In genomic region chr11:106271794-106272643, GRCm38 (mm10) we compare ENCODE assay signal across 8 mouse cellular contexts. TPM values are rescaled to one million over a fixed set of nuclear protein-coding genes. Genes with fewer than 3 reads are reported as not detected.
DNase-seq lines count a peak whose midpoint lies in the region; ATAC-seq lines count a peak whose summit lies in the region.

No protein-coding gene starts in this region.

- peaks cover 52% of the 10 kb centered on the region for H3K79me2 ChIP-seq in macrophage (ENCODE audit: inconsistent target)

- H3K4me2 ChIP-seq in heart, embryonic 12.5 days = peak overlapping the region; percentile 87
- H3K4me2 ChIP-seq in stomach, embryonic 16.5 days (ENCODE audit: low read depth, low read length) = peak overlapping the region; percentile 78

- peak; percentile 38 for ATAC-seq in heart, embryonic 12.5 days (ENCODE audit: insufficient number of reproducible peaks, low FRiP score)
- ATAC-seq in stomach, embryonic 16.5 days (ENCODE audit: insufficient read depth, low FRiP score) = peak; percentile 2

- no peaks in the 10 kb centered on the region for H3K9me3 ChIP-seq in heart, embryonic 12.5 days (replicated peaks)
- no peaks in the 10 kb centered on the region for H3K9me3 ChIP-seq in stomach, embryonic 16.5 days (replicated peaks; ENCODE audit: control insufficient read depth, low read length)

- peaks cover 47% of the 10 kb centered on the region for H3K4me1 ChIP-seq in heart, embryonic 12.5 days (replicated peaks)
- H3K4me1 ChIP-seq in stomach, embryonic 16.5 days (ENCODE audit: control insufficient read depth, insufficient read depth, low read length) = peaks cover 65% of the 10 kb centered on the region

- peak overlapping the region; percentile 91 for H3K27ac ChIP-seq in heart, embryonic 12.5 days (ENCODE audit: poor library complexity, severe bottlenecking)
- peak overlapping the region; percentile 58 for H3K27ac ChIP-seq in macrophage
- H3K27ac ChIP-seq in stomach, embryonic 16.5 days (ENCODE audit: low read length) = peak overlapping the region; percentile 96

- intact Hi-C loops in left cerebral cortex, postnatal 14 days (cut with DNase I) = loop anchor here (10.0 kb wide), 1 partner anchor 343 kb away; the partner anchor contains the start of gene Tex2

- peaks cover 6% of the 10 kb centered on the region for H3K36me3 ChIP-seq in heart, embryonic 12.5 days
- peaks cover 9% of the 10 kb centered on the region; the same call in 1 of the 2 replicates for H3K36me3 ChIP-seq in macrophage (ENCODE audit: inconsistent target)
- no peaks in the 10 kb centered on the region for H3K36me3 ChIP-seq in stomach, embryonic 16.5 days (ENCODE audit: control insufficient read depth, insufficient read depth, low read length)

- peak; percentile 44 for DNase-seq in ovary, postnatal 10 days (ENCODE audit: low spot score)
- no peak for DNase-seq in ovary, postnatal 36 days (ENCODE audit: low spot score)
- DNase-seq in cerebellum, adult 9-10 months = peak; percentile 73
- peak; percentile 51 for DNase-seq in kidney, postnatal 14 days
- no peak for DNase-seq in left cerebral cortex, postnatal 14 days (ENCODE audit: low spot score in 2 of 2)

- WGBS in heart, embryonic 12.5 days = 1% methylated on average over 41 of the region's 41 CpGs
- under 1% methylated on average over 31 of the region's 41 CpGs for WGBS in macrophage (ENCODE audit: missing documents)
- under 1% methylated on average over 41 of the region's 41 CpGs for WGBS in stomach, embryonic 16.5 days

- H3K4me3 ChIP-seq in heart, embryonic 12.5 days = peak overlapping the region; percentile 95
- peak overlapping the region; percentile 91 for H3K4me3 ChIP-seq in macrophage (ENCODE audit: inconsistent target)
- peak overlapping the region; percentile 95 for H3K4me3 ChIP-seq in stomach, embryonic 16.5 days (replicated peaks; ENCODE audit: low read length)

- H3K27me3 ChIP-seq in heart, embryonic 12.5 days (replicated peaks) = no peaks in the 10 kb centered on the region
- no peaks in the 10 kb centered on the region for H3K27me3 ChIP-seq in stomach, embryonic 16.5 days (ENCODE audit: control insufficient read depth, insufficient read depth, low read length)

- H3K9ac ChIP-seq in heart, embryonic 12.5 days = peak overlapping the region; percentile 98
- peak overlapping the region; percentile 100 for H3K9ac ChIP-seq in stomach, embryonic 16.5 days (ENCODE audit: low read length)

RNA-seq across cellular contexts. Expression of gene Smarcd2, which starts 0.8 kb away (rescaled TPM):
- 24.6 and 25.3 TPM in 2 replicates for polyA plus RNA-seq in heart, embryonic 12.5 days (2016; fragmentation: Nextera tagmentation; extraction: Ambion mirVana)
- 100 to 1,000 TPM in 2 of 26 experiments, 10 to 100 TPM in 24; 21.1 to 111 (median 69.1) TPM for total RNA-seq in macrophage (2018; cell fraction: chromatin; rRNA removed)
- total RNA-seq in macrophage (2018; cell fraction: cytosol; rRNA removed) = 10 to 100 TPM; 34.4 to 60.6 (median 49.7) TPM
- 10 to 100 TPM; 25.8 to 73.3 (median 46.0) TPM for total RNA-seq in macrophage (2018; cell fraction: nucleus; rRNA removed)
- polyA plus RNA-seq in macrophage (2018) = 54.1 to 59.1 TPM (median 55.6 TPM) in 3 replicates
- 53.8 and 58.1 TPM in 2 replicates for polyA plus RNA-seq in stomach, embryonic 16.5 days (2015; fragmentation: Nextera tagmentation; extraction: Ambion mirVana)
- 10 to 100 TPM; 14.1 to 15.9 TPM for total RNA-seq in left cerebral cortex, postnatal 14 days (2021)

RNA-seq across cellular contexts. Expression of gene Tcam1, which starts 4.5 kb away (rescaled TPM):
- 0.05 and 0.06 TPM in 2 replicates for polyA plus RNA-seq in heart, embryonic 12.5 days (2016; fragmentation: Nextera tagmentation; extraction: Ambion mirVana)
- total RNA-seq in macrophage (2018; cell fraction: chromatin; rRNA removed) = under 1 TPM in 5 of 26 experiments, not detected in 21; 0.17 to 0.47 (median 0.22) TPM
- total RNA-seq in macrophage (2018; cell fraction: cytosol; rRNA removed) = under 1 TPM in 21 of 26 experiments, not detected in 5; 0.03 to 0.19 (median 0.06) TPM
- under 1 TPM in 9 of 26 experiments, not detected in 17; 0.15 to 0.44 (median 0.21) TPM for total RNA-seq in macrophage (2018; cell fraction: nucleus; rRNA removed)
- 0.10 to 0.28 TPM (median 0.15 TPM) in 3 replicates for polyA plus RNA-seq in macrophage (2018)
- polyA plus RNA-seq in stomach, embryonic 16.5 days (2015; fragmentation: Nextera tagmentation; extraction: Ambion mirVana) = 0.21 TPM in 2 replicates
- total RNA-seq in left cerebral cortex, postnatal 14 days (2021) = under 1 TPM; 0.11 to 0.20 TPM

RNA-seq across cellular contexts. Expression of gene Psmc5, which starts 16.1 kb away (rescaled TPM):
- 247 and 253 TPM in 2 replicates for polyA plus RNA-seq in heart, embryonic 12.5 days (2016; fragmentation: Nextera tagmentation; extraction: Ambion mirVana)
- total RNA-seq in macrophage (2018; cell fraction: chromatin; rRNA removed) = 10 to 100 TPM in 25 of 26 experiments, 1 to 10 TPM in 1; 8.8 to 57.4 (median 35.8) TPM
- 100 to 1,000 TPM in 15 of 26 experiments, 10 to 100 TPM in 11; 79.1 to 159 (median 115) TPM for total RNA-seq in macrophage (2018; cell fraction: cytosol; rRNA removed)
- 10 to 100 TPM; 25.2 to 96.9 (median 53.1) TPM for total RNA-seq in macrophage (2018; cell fraction: nucleus; rRNA removed)
- polyA plus RNA-seq in macrophage (2018) = 96.6 to 162 TPM (median 102 TPM) in 3 replicates
- 257 and 260 TPM in 2 replicates for polyA plus RNA-seq in stomach, embryonic 16.5 days (2015; fragmentation: Nextera tagmentation; extraction: Ambion mirVana)
- 100 to 1,000 TPM; 145 TPM for total RNA-seq in left cerebral cortex, postnatal 14 days (2021)

RNA-seq across cellular contexts. Expression of gene Ftsj3, which starts 16.1 kb away (rescaled TPM):
- 45.3 and 45.9 TPM in 2 replicates for polyA plus RNA-seq in heart, embryonic 12.5 days (2016; fragmentation: Nextera tagmentation; extraction: Ambion mirVana)
- total RNA-seq in macrophage (2018; cell fraction: chromatin; rRNA removed) = 10 to 100 TPM; 12.5 to 98.5 (median 42.7) TPM
- 10 to 100 TPM; 16.7 to 29.2 (median 23.6) TPM for total RNA-seq in macrophage (2018; cell fraction: cytosol; rRNA removed)
- 10 to 100 TPM; 12.8 to 74.4 (median 20.4) TPM for total RNA-seq in macrophage (2018; cell fraction: nucleus; rRNA removed)
- 20.8 to 53.8 TPM (median 38.8 TPM) in 3 replicates for polyA plus RNA-seq in macrophage (2018)
- 46.4 and 50.9 TPM in 2 replicates for polyA plus RNA-seq in stomach, embryonic 16.5 days (2015; fragmentation: Nextera tagmentation; extraction: Ambion mirVana)
- total RNA-seq in left cerebral cortex, postnatal 14 days (2021) = 10 to 100 TPM; 28.9 to 30.7 TPM

RNA-seq across cellular contexts. Expression of gene Gh, which starts 29.6 kb away (rescaled TPM):
- polyA plus RNA-seq in heart, embryonic 12.5 days (2016; fragmentation: Nextera tagmentation; extraction: Ambion mirVana) = not detected in 2 replicates
- total RNA-seq in macrophage (2018; cell fraction: chromatin; rRNA removed) = not detected
- total RNA-seq in macrophage (2018; cell fraction: cytosol; rRNA removed) = not detected
- 1 to 10 TPM in 1 of 26 experiments, not detected in 25; 1.2 TPM for total RNA-seq in macrophage (2018; cell fraction: nucleus; rRNA removed)
- polyA plus RNA-seq in macrophage (2018) = not detected in 3 replicates
- polyA plus RNA-seq in stomach, embryonic 16.5 days (2015; fragmentation: Nextera tagmentation; extraction: Ambion mirVana) = not detected in 2 replicates
- total RNA-seq in left cerebral cortex, postnatal 14 days (2021) = not detected

Comparison
In these comparisons a context has a peak if more than half of its experiments do, and no peak if none do; other contexts are left out.
1. DNase-seq: peak in ovary, postnatal 10 days (single experiment), cerebellum, adult 9-10 months (single experiment) and kidney, postnatal 14 days (single experiment); none in ovary, postnatal 36 days (single experiment) and left cerebral cortex, postnatal 14 days (0 of 2).
2. Peak in every context shown above with its lines, with median percentiles within 50 percentile points of each other: H3K27ac ChIP-seq and H3K4me3 ChIP-seq.